Mouse (Mus musculus) heart, embryonic 14.5 days (tissue): ENCODE results near the gene Atp2b2. TPM values are rescaled to one million over a fixed set of nuclear protein-coding genes. Genes with fewer than 3 reads are reported as not detected.
"Not testable (repeated sequence)": the region's sequence is repeated elsewhere in the genome, so short reads cannot be mapped to it uniquely, and the experiment has no call there.

ENCODE experiments used
- ATAC-seq: fragments of 200-750 bp; cut with Nextera tagmentation; 2 replicates; pipeline ENCODE4 v1.8.0; 2017; ENCODE audit warnings: low read depth, moderate TSS enrichment; ENCODE audit not compliant: insufficient number of reproducible peaks, insufficient read depth, low FRiP score
- H3K27ac ChIP-seq, 2 experiments: fragments of 200-500 bp in 1 of 2; fragments of 300-500 bp in 1 of 2; sonication (generic) in 1 of 2; replicated peaks in 1 of 2; 2 replicates each; pipeline ENCODE4 v1.5.1; 2012 to 2014; ENCODE audit warnings: low read depth in 2 of 2, low read length in 2 of 2, control low read depth in 1 of 2, mild to moderate bottlenecking in 1 of 2, mixed read lengths in 1 of 2; ENCODE audit not compliant: control insufficient read depth in 1 of 2, insufficient read depth in 1 of 2
- H3K27me3 ChIP-seq: fragments of 300-500 bp; sonication (generic); 2 replicates; pipeline ENCODE4 v1.6.1; 2014; ENCODE audit warnings: mild to moderate bottlenecking, low read length, control low read depth; ENCODE audit not compliant: control insufficient read depth, insufficient read depth
- H3K36me3 ChIP-seq: fragments of 300-500 bp; sonication (generic); 2 replicates; pipeline ENCODE4 v1.6.1; 2014; ENCODE audit warnings: mild to moderate bottlenecking, control low read depth, low read length, mixed read lengths; ENCODE audit not compliant: control insufficient read depth, insufficient read depth
- H3K4me1 ChIP-seq, 2 experiments: fragments of 200-500 bp in 1 of 2; fragments of 300-500 bp in 1 of 2; sonication (generic) in 1 of 2; 2 replicates each; pipeline ENCODE4 v1.6.1; 2012 to 2014; ENCODE audit warnings: low read length in 2 of 2, control low read depth in 1 of 2, mixed read lengths in 1 of 2; ENCODE audit not compliant: control insufficient read depth in 2 of 2, insufficient read depth in 2 of 2
- H3K4me2 ChIP-seq: fragments of 300-500 bp; sonication (generic); 2 replicates; pipeline ENCODE4 v1.6.1; 2014; ENCODE audit warnings: mild to moderate bottlenecking, low read length
- H3K4me3 ChIP-seq, 2 experiments: fragments of 200-500 bp in 1 of 2; fragments of 300-500 bp in 1 of 2; sonication (generic) in 1 of 2; 2 replicates each; pipeline ENCODE4 v1.5.1; 2012 to 2014; ENCODE audit warnings: low read length in 2 of 2, mild to moderate bottlenecking in 2 of 2, control low read depth in 1 of 2, low read depth in 1 of 2, moderate library complexity in 1 of 2; ENCODE audit not compliant: control insufficient read depth in 1 of 2, insufficient read depth in 1 of 2
- H3K9ac ChIP-seq: fragments of 300-500 bp; sonication (generic); 2 replicates; pipeline ENCODE4 v1.6.1; 2014; ENCODE audit warnings: mild to moderate bottlenecking, low read length
- H3K9me3 ChIP-seq: fragments of 300-500 bp; sonication (generic); 2 replicates; pipeline ENCODE4 v1.6.1; 2016; ENCODE audit warnings: low read length, control low read depth; ENCODE audit not compliant: control insufficient read depth
- WGBS: fragments of 180-500 bp; shearing (Covaris S2); extraction: QIAGEN DNeasy Blood & Tissue Kit; methylation state at CpG from one replicate; pipeline ENCODE4 v1.1.7; 2014; 5-methylcytosine and 5-hydroxymethylcytosine counted together
- polyA plus RNA-seq: library from polyadenylated mRNA; unstranded; fragments of >200 nt; fragmentation: Nextera tagmentation; extraction: Ambion mirVana; gene quantifications from 2 replicates; pipeline ENCODE4 v1.2.1, GENCODE M21; 2014

Atp2b2 gene
- polyA plus RNA-seq, 1 experiment from 2014 or later = 0.18 TPM

DNA sequence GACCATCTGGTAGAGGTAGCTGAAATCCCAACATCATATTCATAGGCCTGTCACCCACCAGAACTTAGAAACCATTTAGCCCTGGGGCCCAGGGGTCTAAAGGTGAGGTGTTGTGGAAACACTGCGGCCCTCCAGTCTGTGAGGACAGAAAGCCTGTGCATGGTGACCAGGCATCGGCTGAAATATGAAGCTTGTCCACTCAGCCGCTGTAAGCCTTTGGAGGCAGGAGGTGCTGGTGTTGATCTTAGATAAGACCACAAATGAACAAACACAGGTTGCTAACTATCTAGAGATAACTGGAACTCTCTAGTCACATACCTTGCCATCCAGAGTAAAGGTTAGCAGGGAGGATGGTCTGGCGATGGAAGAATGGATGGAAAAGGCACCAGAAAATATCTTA, 321.4 kb downstream of the Atp2b2 start:
- H3K4me3 ChIP-seq = no peak overlapping the region
- H3K4me2 ChIP-seq = no peak overlapping the region
- WGBS = 68% methylated on average over 4 of the region's 4 CpGs
- H3K4me1 ChIP-seq = no peaks in the 10 kb centered on the region
- H3K9ac ChIP-seq = no peak overlapping the region
- ATAC-seq = no peak
- H3K9me3 ChIP-seq = no peaks in the 10 kb centered on the region
- H3K27me3 ChIP-seq = no peaks in the 10 kb centered on the region
- no peak overlapping the region for H3K27ac ChIP-seq
- H3K36me3 ChIP-seq = peaks cover 95% of the 10 kb centered on the region

DNA sequence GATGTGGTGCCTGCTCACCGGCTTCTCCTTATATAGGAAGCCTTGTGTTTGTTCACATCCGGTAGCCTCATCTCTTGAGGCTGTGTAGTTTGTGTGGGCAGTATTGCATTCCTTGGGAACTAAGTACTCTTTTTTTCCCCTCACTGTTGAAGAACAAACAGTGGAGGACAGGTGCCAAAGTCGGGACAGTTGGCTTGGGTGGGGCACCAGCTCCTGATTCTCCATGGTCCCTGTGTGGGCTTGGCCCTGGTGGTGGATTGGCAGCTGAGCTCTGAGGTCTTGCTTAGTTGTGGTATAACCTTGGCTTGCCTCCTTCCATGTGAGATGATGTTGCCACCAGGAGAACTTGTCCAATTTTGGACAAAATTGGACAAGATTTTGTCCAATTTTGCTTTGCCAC, 322.5 kb downstream of the Atp2b2 start, which contains the start of gene Ghrl:
TSS of gene Ghrl (minus strand) at position 3 of the 400 bp plus-strand sequence.
- Histone ChIP-seq H3K27ac (no peak within 1 kb of the TSS), H3K9ac (no peak within 1 kb of the TSS), H3K27me3 (no peaks in the 10 kb centered on the region), H3K4me1 (no peaks in the 10 kb centered on the region), H3K36me3 (peaks cover 95% of the 10 kb centered on the region), H3K4me3 (no peak within 1 kb of the TSS), H3K4me2 (no peak within 1 kb of the TSS), H3K9me3 (no peaks in the 10 kb centered on the region)
- 93% methylated on average over 3 of the region's 3 CpGs for WGBS
- ATAC-seq = no peak

- H3K9ac ChIP-seq = no peak overlapping the region
- H3K36me3 ChIP-seq = peaks cover 93% of the 10 kb centered on the region
- WGBS = 92% methylated on average over 3 of the region's 3 CpGs
- no peak overlapping the region for H3K4me3 ChIP-seq
- H3K27ac ChIP-seq = no peak overlapping the region
- no peaks in the 10 kb centered on the region for H3K9me3 ChIP-seq
- no peaks in the 10 kb centered on the region for H3K27me3 ChIP-seq
- no peaks in the 10 kb centered on the region for H3K4me1 ChIP-seq
- no peak for ATAC-seq
- H3K4me2 ChIP-seq = no peak overlapping the region
Observed at GRCm38 (mm10) chr6:113717541-113717940, 324.9 kb downstream of the Atp2b2 start.

- Histone ChIP-seq H3K4me3 (no peak overlapping the region), H3K4me1 (no peaks in the 10 kb centered on the region), H3K4me2 (no peak overlapping the region), H3K9ac (no peak overlapping the region), H3K36me3 (peaks cover 96% of the 10 kb centered on the region), H3K9me3 (no peaks in the 10 kb centered on the region), H3K27me3 (no peaks in the 10 kb centered on the region), H3K27ac (no peak overlapping the region)
- ATAC-seq = no peak
- 89% methylated on average over 1 of the region's 1 CpGs for WGBS
Observed at GRCm38 (mm10) chr6:113714797-113715196, 327.6 kb downstream of the Atp2b2 start.

GRCm38 (mm10) chr6:113714276-113714675, 328.1 kb downstream of the Atp2b2 start:
- H3K36me3 ChIP-seq = peaks cover 96% of the 10 kb centered on the region
- WGBS = 86% methylated on average over 2 of the region's 2 CpGs

GRCm38 (mm10) chr6:113713389-113713788, 329.0 kb downstream of the Atp2b2 start:
- H3K27me3 ChIP-seq, H3K4me2 ChIP-seq, H3K9ac ChIP-seq, H3K4me1 ChIP-seq, H3K4me3 ChIP-seq, H3K27ac ChIP-seq, H3K9me3 ChIP-seq, ATAC-seq: not testable (repeated sequence)
- 97% methylated on average over 5 of the region's 5 CpGs for WGBS
- H3K36me3 ChIP-seq = peaks cover 96% of the 10 kb centered on the region

More at GRCm38 (mm10) chr6:113714276-113714675, 328.1 kb downstream of the Atp2b2 start:
- no peak for ATAC-seq
- Histone ChIP-seq H3K9ac (no peak overlapping the region), H3K27me3 (no peaks in the 10 kb centered on the region), H3K9me3 (no peaks in the 10 kb centered on the region), H3K4me3 (no peak overlapping the region), H3K4me2 (no peak overlapping the region), H3K4me1 (no peaks in the 10 kb centered on the region), H3K27ac (no peak overlapping the region)

- Histone ChIP-seq H3K4me1 (no peaks in the 10 kb centered on the region), H3K27me3 (no peaks in the 10 kb centered on the region), H3K4me3 (no peak overlapping the region), H3K27ac (no peak overlapping the region), H3K36me3 (peaks cover 97% of the 10 kb centered on the region), H3K4me2 (no peak overlapping the region), H3K9me3 (no peaks in the 10 kb centered on the region), H3K9ac (no peak overlapping the region)
- 82% methylated on average over 3 of the region's 3 CpGs for WGBS
- ATAC-seq = no peak
Observed at GRCm38 (mm10) chr6:113712718-113713117, 329.7 kb downstream of the Atp2b2 start.
